Mouse (Mus musculus): ENCODE results near the gene Ankrd60.
A peak's percentile ranks its signal among the peaks of the same experiment; 100 is the strongest.

Gene Ankrd60

GRCm38 (mm10) chr2:173577669-173578557 is at the start of gene Ankrd60:
TSS of gene Ankrd60 (minus strand) at chr2:173578365.
- DNase-seq (ENCODE audit: low read depth, low spot score), result no peak

- DNase-seq (ENCODE audit: low read depth, low spot score), result no peak
Observed at GRCm38 (mm10) chr2:173625786-173626185, 47.6 kb upstream of the Ankrd60 start.

GRCm38 (mm10) chr2:173624667-173625066 is 46.5 kb upstream of the Ankrd60 start:
- DNase-seq (ENCODE audit: low read depth, low spot score), result no peak

- no peak for DNase-seq (ENCODE audit: low read depth, low spot score)
Observed at GRCm38 (mm10) chr2:173622173-173622601, 44.0 kb upstream of the Ankrd60 start.

- no peak for DNase-seq (ENCODE audit: low read depth, low spot score)
Observed at GRCm38 (mm10) chr2:173620645-173621044, 42.5 kb upstream of the Ankrd60 start.

- no peak for DNase-seq (ENCODE audit: low read depth, low spot score)
Observed at GRCm38 (mm10) chr2:173619132-173619531, 41.0 kb upstream of the Ankrd60 start.

GRCm38 (mm10) chr2:173616156-173616555 is 38.0 kb upstream of the Ankrd60 start:
- no peak for DNase-seq (ENCODE audit: low read depth, low spot score)

GRCm38 (mm10) chr2:173615378-173616081 is 37.4 kb upstream of the Ankrd60 start:
- no peak for DNase-seq (ENCODE audit: low read depth, low spot score)

- DNase-seq (ENCODE audit: low read depth, low spot score), result no peak
Observed at GRCm38 (mm10) chr2:173608020-173608958, 30.1 kb upstream of the Ankrd60 start.

GRCm38 (mm10) chr2:173606415-173606804 is 28.2 kb upstream of the Ankrd60 start:
- DNase-seq (ENCODE audit: low read depth, low spot score), result no peak

GRCm38 (mm10) chr2:173605713-173606414 is 27.7 kb upstream of the Ankrd60 start:
- DNase-seq (ENCODE audit: low read depth, low spot score), result no peak

GRCm38 (mm10) chr2:173601861-173602260 is 23.7 kb upstream of the Ankrd60 start:
- DNase-seq (ENCODE audit: low read depth, low spot score), result no peak

GRCm38 (mm10) chr2:173595374-173595781 is 17.2 kb upstream of the Ankrd60 start:
- DNase-seq (ENCODE audit: low read depth, low spot score), result no peak

GRCm38 (mm10) chr2:173594313-173595063 is 16.3 kb upstream of the Ankrd60 start:
- DNase-seq (ENCODE audit: low read depth, low spot score), result no peak

- DNase-seq (ENCODE audit: low read depth, low spot score), result no peak
Observed at GRCm38 (mm10) chr2:173593841-173594240, 15.7 kb upstream of the Ankrd60 start.

GRCm38 (mm10) chr2:173592781-173593180 is 14.6 kb upstream of the Ankrd60 start:
- DNase-seq (ENCODE audit: low read depth, low spot score), result no peak

GRCm38 (mm10) chr2:173587411-173587810 is 9.2 kb upstream of the Ankrd60 start:
- DNase-seq (ENCODE audit: low read depth, low spot score), result no peak

GRCm38 (mm10) chr2:173586118-173586968 is 8.2 kb upstream of the Ankrd60 start:
- no peak for DNase-seq (ENCODE audit: low read depth, low spot score)

- DNase-seq (ENCODE audit: low read depth, low spot score), result peak; percentile 81
Observed at GRCm38 (mm10) chr2:173585387-173586117, 7.4 kb upstream of the Ankrd60 start.
